Mouse (Mus musculus) cortical plate, adult 2 months (tissue): ENCODE measurements at regions not wholly inside any gene's neighbourhood (a gene's known extent, or its start where the extent isn't known, plus 50 kb on each side); places are given as distances from the start of the nearest gene placed in this dataset.

ENCODE experiments used
- CTCF ChIP-seq: fragments of 200-500 bp; IDR thresholded peaks from 2 replicates; pipeline ENCODE4 v1.5.1; 2011; ENCODE audit warnings: mild to moderate bottlenecking, control low read depth, low read length; ENCODE audit not compliant: insufficient read depth; ENCODE audit errors: extremely low read depth
- POLR2A ChIP-seq: fragments of 200-500 bp; IDR thresholded peaks from 2 replicates; pipeline ENCODE4 v1.6.1; 2011; ENCODE audit warnings: mild to moderate bottlenecking, low read length, control low read depth; ENCODE audit not compliant: insufficient read depth; ENCODE audit errors: extremely low read depth

DNA sequence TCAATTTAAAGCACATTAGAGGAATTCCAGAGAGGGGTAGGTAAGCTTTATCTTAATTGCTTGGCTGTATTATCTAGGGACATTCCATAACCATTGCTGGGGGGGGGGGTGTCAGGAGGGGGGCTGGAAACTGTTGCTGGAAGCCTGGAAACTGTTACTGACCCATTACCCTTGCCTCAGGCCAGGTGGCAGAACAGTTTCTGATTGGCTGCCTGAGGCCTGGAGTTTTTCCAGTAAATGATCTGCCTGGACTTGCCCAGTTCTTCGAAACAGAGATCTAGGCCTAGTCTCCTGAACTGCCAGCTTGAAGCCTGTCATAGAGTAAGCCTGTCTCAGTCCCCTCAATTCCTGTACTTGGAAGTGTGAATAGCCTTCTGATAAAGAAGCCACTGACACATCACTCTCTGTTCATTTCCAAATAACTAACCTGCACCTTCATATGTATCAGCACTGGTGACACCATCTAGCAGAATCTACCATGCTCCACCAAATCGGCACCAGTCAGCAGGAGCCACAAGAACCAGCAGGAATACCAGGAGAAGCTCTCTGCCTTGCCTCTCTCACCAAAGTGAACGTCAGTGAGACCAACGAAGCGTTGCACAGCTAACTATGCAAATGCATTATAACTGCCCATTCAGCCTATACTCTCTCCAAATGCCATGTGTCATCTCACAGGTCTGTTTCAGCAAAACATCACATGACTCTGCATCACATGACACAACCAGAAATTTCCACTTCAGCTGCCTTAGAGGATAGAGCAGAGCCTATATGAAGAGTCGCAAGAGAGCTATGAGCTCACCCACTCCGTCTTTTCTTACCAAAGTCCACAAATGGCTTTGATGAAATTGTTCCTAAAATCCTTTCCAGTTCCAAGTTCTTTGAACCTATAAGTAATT lies 200.7 kb downstream of the Sp3 start:
- TF ChIP-seq CTCF = no peak
- no peak for TF ChIP-seq POLR2A
